ENCODE assay signal across 11 mouse cellular contexts in the genomic region with DNA sequence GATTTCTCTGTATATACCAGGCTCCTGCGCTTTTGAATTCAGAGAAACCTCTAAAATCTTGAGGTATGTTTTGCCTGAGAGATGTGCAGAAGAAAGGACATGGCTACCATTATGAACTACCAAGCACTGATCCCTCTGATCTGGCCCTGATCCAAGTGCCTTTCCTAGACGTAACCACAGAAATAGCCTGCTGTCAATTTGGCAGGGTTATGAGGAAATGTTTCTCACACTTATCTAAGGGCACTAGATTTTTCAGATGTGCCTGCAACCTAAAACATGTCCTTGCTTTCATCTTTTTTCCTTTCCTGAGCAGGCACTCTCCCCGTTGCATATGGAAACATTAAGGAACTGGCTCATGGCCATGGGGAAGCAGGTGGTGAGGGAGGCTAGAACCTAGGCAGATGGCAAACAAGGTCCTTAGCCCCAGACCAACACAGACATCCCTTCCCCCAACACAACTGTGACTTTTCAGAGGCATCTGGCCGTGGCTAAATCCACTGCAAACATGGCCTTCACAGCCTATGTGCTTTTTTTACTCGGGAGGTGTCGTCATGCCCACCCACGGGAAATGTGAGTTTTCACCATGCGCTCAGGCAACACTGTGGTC. TPM values are rescaled to one million over a fixed set of nuclear protein-coding genes. Genes with fewer than 3 reads are reported as not detected.
DNase-seq lines count a peak whose midpoint lies in the region; ATAC-seq and TF ChIP-seq lines count a peak whose summit lies in the region.
"Had no signal": no experiment of that assay in that cellular context is flagged by ENCODE, and none has a peak within 500 bp of the region (broad histone marks: within the 10 kb centered on the region; RNA-seq: fewer than 3 reads in every experiment).

No protein-coding gene starts in this region.

- H3K36me3 ChIP-seq in forebrain, embryonic 13.5 days (ENCODE audit: poor library complexity, severe bottlenecking) = peaks cover 91% of the 10 kb centered on the region
- H3K36me3 ChIP-seq in forebrain, embryonic 12.5 days (replicated peaks) = peaks cover 78% of the 10 kb centered on the region
- peaks cover 100% of the 10 kb centered on the region for H3K36me3 ChIP-seq in liver, embryonic 13.5 days

- no peak for DNase-seq in liver, embryonic 13.5 days
- no peak for DNase-seq in liver
- DNase-seq in brain, embryonic 14.5 days (ENCODE audit: low read depth) = peak; percentile 77
- DNase-seq in adrenal gland, postnatal 36 days = no peak
- no peak for DNase-seq in adrenal gland, adult 2 months
- DNase-seq: heart, adult 18-20 months; kidney, adult 11 months had no signal

- no peak for TF ChIP-seq POLR2A in brain, embryonic 14.5 days (IDR thresholded peaks at IDR 0.05; ENCODE audit: borderline replicate concordance, extremely low read depth, insufficient read depth, insufficient read length, poor library complexity, severe bottlenecking)

- H3K27ac ChIP-seq in forebrain, embryonic 13.5 days = peak overlapping the region; percentile 40
- H3K27ac ChIP-seq in forebrain, embryonic 12.5 days = no peak overlapping the region
- peak overlapping the region; percentile 70 for H3K27ac ChIP-seq in liver, embryonic 13.5 days
- H3K27ac ChIP-seq: midbrain, embryonic 10.5 days had no signal

- no peak overlapping the region for H3K4me3 ChIP-seq in forebrain, embryonic 13.5 days
- no peak overlapping the region for H3K4me3 ChIP-seq in forebrain, embryonic 12.5 days (replicated peaks)
- no peak overlapping the region for H3K4me3 ChIP-seq in liver, embryonic 13.5 days (replicated peaks)
- H3K4me3 ChIP-seq: midbrain, embryonic 10.5 days had no signal

- H3K27me3 ChIP-seq in forebrain, embryonic 13.5 days = no peaks in the 10 kb centered on the region
- no peaks in the 10 kb centered on the region for H3K27me3 ChIP-seq in forebrain, embryonic 12.5 days
- H3K27me3 ChIP-seq in liver, embryonic 13.5 days = no peaks in the 10 kb centered on the region

- H3K9me3 ChIP-seq in forebrain, embryonic 13.5 days (replicated peaks) = 0 out of 2 replicates have a peak, but pooled peaks cover 6% of the 10 kb centered on the region
- 0 out of 2 replicates have a peak, but pooled peaks cover 5% of the 10 kb centered on the region for H3K9me3 ChIP-seq in forebrain, embryonic 12.5 days
- H3K9me3 ChIP-seq in liver, embryonic 13.5 days (replicated peaks) = no peaks in the 10 kb centered on the region

- H3K4me1 ChIP-seq in forebrain, embryonic 13.5 days = no peaks in the 10 kb centered on the region; the same call in 1 of the 2 replicates
- H3K4me1 ChIP-seq in forebrain, embryonic 12.5 days = no peaks in the 10 kb centered on the region
- peaks cover 97% of the 10 kb centered on the region for H3K4me1 ChIP-seq in liver, embryonic 13.5 days (replicated peaks)
- H3K4me1 ChIP-seq: midbrain, embryonic 10.5 days had no signal

- peak; percentile 73 for ATAC-seq in forebrain, embryonic 13.5 days
- ATAC-seq in forebrain, embryonic 12.5 days (ENCODE audit: low FRiP score) = no peak
- ATAC-seq in liver, embryonic 13.5 days (ENCODE audit: low read depth) = no peak
- ATAC-seq in granulocyte monocyte progenitor cell, adult 5-6 weeks (replicated peaks; ENCODE audit: poor library complexity, severe bottlenecking) = peak; percentile 7

- no peak for TF ChIP-seq CTCF in brain, embryonic 14.5 days (IDR thresholded peaks at IDR 0.05; ENCODE audit: borderline replicate concordance, extremely low read depth, insufficient read depth, insufficient read length)

- no peak overlapping the region for H3K9ac ChIP-seq in forebrain, embryonic 13.5 days
- H3K9ac ChIP-seq in forebrain, embryonic 12.5 days = no peak overlapping the region
- H3K9ac ChIP-seq in liver, embryonic 13.5 days = peak overlapping the region; percentile 10; the same call in 1 of the 2 replicates

- WGBS in forebrain, embryonic 13.5 days = 82% methylated on average over 8 of the region's 8 CpGs
- 91% methylated on average over 8 of the region's 8 CpGs for WGBS in forebrain, embryonic 12.5 days
- 85% methylated on average over 8 of the region's 8 CpGs for WGBS in liver, embryonic 13.5 days (ENCODE audit: insufficient replicate concordance)

- H3K4me2 ChIP-seq in forebrain, embryonic 13.5 days = no peak overlapping the region
- H3K4me2 ChIP-seq in forebrain, embryonic 12.5 days = no peak overlapping the region
- no peak overlapping the region for H3K4me2 ChIP-seq in liver, embryonic 13.5 days

RNA-seq across cellular contexts. Expression of gene Lpcat1, which starts 23.7 kb away (rescaled TPM):
- 48.5 and 52.3 TPM in 2 replicates for polyA plus RNA-seq in forebrain, embryonic 13.5 days (2015; fragmentation: Nextera tagmentation; extraction: Ambion mirVana)
- polyA plus RNA-seq in forebrain, embryonic 12.5 days (2016; fragmentation: Nextera tagmentation; extraction: Ambion mirVana) = 65.9 and 67.0 TPM in 2 replicates
- 77.9 and 83.7 TPM in 2 replicates for polyA plus RNA-seq in liver, embryonic 13.5 days (2015; fragmentation: Nextera tagmentation; extraction: Ambion mirVana)
- polyA plus RNA-seq in brain, embryonic 14.5 days (2012; rRNA removed) = 91.4 and 99.1 TPM in 2 replicates
- 16.0 and 19.0 TPM in 2 replicates for total RNA-seq in granulocyte monocyte progenitor cell, adult 5-6 weeks (2014; fragmentation: Nextera tagmentation)
- 19.8 and 32.3 TPM in 2 replicates for total RNA-seq in granulocyte monocyte progenitor cell, adult 5-6 weeks (2017)
- total RNA-seq in adrenal gland, postnatal 36 days (2021) = 10 to 100 TPM; 15.5 to 15.9 TPM
- 10 to 100 TPM; 11.8 to 17.3 TPM for total RNA-seq in adrenal gland, adult 2 months (2021)
- 20.3 and 23.4 TPM in 2 replicates for polyA plus RNA-seq in adrenal gland, adult 2 months (2012; rRNA removed)

RNA-seq across cellular contexts. Expression of gene Slc6a3, which starts 45.9 kb away (rescaled TPM):
- polyA plus RNA-seq in forebrain, embryonic 13.5 days (2015; fragmentation: Nextera tagmentation; extraction: Ambion mirVana) = 0.04 and 0.11 TPM in 2 replicates
- polyA plus RNA-seq in forebrain, embryonic 12.5 days (2016; fragmentation: Nextera tagmentation; extraction: Ambion mirVana) = 0.15 TPM in 1 of 2 replicates, not detected in the other
- 0.70 and 1.0 TPM in 2 replicates for polyA plus RNA-seq in liver, embryonic 13.5 days (2015; fragmentation: Nextera tagmentation; extraction: Ambion mirVana)
- polyA plus RNA-seq in brain, embryonic 14.5 days (2012; rRNA removed) = 2.4 and 2.7 TPM in 2 replicates
- not detected in 2 replicates for total RNA-seq in granulocyte monocyte progenitor cell, adult 5-6 weeks (2014; fragmentation: Nextera tagmentation)
- not detected in 2 replicates for total RNA-seq in granulocyte monocyte progenitor cell, adult 5-6 weeks (2017)
- total RNA-seq in adrenal gland, postnatal 36 days (2021) = not detected
- total RNA-seq in adrenal gland, adult 2 months (2021) = under 1 TPM in 1 of 2 experiments, not detected in 1; 0.09 TPM
- polyA plus RNA-seq in adrenal gland, adult 2 months (2012; rRNA removed) = 0.13 TPM in 1 of 2 replicates, not detected in the other
- total RNA-seq: heart, adult 18-20 months had no signal

Comparison
In these comparisons a context has a peak if more than half of its experiments do, and no peak if none do; other contexts are left out.
1. ATAC-seq: peak in forebrain, embryonic 13.5 days (single experiment) and granulocyte monocyte progenitor cell, adult 5-6 weeks (single experiment); none in forebrain, embryonic 12.5 days (single experiment) and liver, embryonic 13.5 days (single experiment).